Mouse (Mus musculus): ENCODE measurements around the gene Olfr73. TPM values are rescaled to one million over a fixed set of nuclear protein-coding genes. Genes with fewer than 3 reads are reported as not detected.
"Not testable (repeated sequence)": the region's sequence is repeated elsewhere in the genome, so short reads cannot be mapped to it uniquely, and the experiment has no call there.

The Olfr73 gene
- polyA plus RNA-seq (2015; fragmentation: Nextera tagmentation; extraction: Ambion mirVana) = 0.05 TPM in 1 of 2 replicates, not detected in the other

DNA sequence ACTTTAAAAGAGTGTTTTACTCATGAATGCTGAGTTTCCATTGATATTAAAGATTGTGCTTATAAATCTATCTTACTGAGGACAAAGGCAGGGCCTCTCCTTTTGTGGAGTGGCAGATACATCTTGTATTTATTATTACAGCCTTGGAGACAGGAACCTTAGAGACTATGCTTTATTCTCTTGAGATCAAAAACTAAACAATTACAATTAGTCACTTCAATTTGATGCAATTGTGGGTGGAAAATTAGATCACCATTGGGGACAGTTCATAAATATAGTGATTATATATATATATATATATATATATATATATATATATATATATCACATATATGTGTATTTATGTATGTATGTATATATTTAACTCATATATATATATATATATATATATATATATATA lies at the start of gene Olfr73:
Gene Olfr73 (minus strand): TSS at position 101 of the 400 bp plus-strand sequence.
- Histone ChIP-seq H3K4me3 (no peak within 1 kb of the TSS), H3K27me3 (no peaks in the 10 kb centered on the region), H3K4me2 (no peak within 1 kb of the TSS), H3K9ac (no peak within 1 kb of the TSS), H3K27ac (no peak within 1 kb of the TSS), H3K9me3 (no peaks in the 10 kb centered on the region), H3K36me3 (no peaks in the 10 kb centered on the region), H3K4me1 (no peaks in the 10 kb centered on the region)
- no peak for ATAC-seq (ENCODE audit: insufficient number of reproducible peaks, low FRiP score, low TSS enrichment, low read depth)

DNA sequence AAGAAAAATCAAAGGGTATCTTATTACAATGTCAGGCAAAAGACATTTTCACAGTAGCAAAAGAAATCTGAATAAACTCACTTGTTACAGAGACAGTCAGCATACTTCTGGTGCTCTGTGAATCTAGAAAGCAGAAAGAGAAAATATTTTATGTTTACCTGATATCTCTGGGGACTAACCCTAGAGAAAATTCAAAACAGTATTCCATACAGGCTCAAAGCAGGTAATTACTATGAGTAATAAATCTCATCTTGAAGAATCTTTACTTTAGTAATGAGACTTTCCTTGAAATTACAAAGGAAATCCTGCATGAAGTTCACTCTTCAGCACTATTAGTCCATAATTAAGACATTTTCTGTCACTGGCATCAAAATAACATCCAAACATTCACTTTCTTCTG lies 34.2 kb upstream of the Olfr73 start, which contains the start of gene Olfr1163:
Gene Olfr1163 (minus strand): TSS at position 101 of the 400 bp plus-strand sequence.
- Histone ChIP-seq H3K36me3 (no peaks in the 10 kb centered on the region), H3K4me1 (no peaks in the 10 kb centered on the region), H3K9me3 (no peaks in the 10 kb centered on the region), H3K4me2 (no peak within 1 kb of the TSS), H3K4me3 (no peak within 1 kb of the TSS), H3K27me3 (no peaks in the 10 kb centered on the region), H3K9ac (no peak within 1 kb of the TSS), H3K27ac (no peak within 1 kb of the TSS)
- ATAC-seq (ENCODE audit: insufficient number of reproducible peaks, low FRiP score, low TSS enrichment, low read depth) = no peak

DNA sequence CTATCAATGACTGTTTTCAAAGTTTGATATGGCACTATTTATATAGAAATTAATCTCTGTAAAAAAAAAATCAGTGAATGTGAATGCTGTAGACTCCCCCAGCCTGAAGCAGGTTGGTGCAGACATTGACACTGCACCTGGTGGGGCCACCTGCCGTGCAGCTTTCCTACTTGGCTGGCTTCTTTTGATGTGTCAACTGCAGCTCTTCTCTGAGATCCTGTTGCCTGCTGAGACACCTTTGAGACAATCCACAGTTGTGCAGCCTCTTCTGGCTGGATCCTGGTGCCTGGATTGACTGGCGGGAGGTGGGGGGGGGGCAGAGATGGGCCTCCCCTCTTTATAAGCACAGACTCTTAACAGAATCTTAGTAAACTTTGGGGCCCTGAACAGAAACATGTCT lies 26.1 kb upstream of the Olfr73 start:
- 86% methylated on average over 2 of the region's 2 CpGs for WGBS
- H3K9me3 ChIP-seq = no peaks in the 10 kb centered on the region

GRCm38 (mm10) chr2:88051029-88051428 lies 13.5 kb upstream of the Olfr73 start, which contains the start of gene Olfr1162:
TSS of gene Olfr1162 (minus strand) at chr2:88051129.
- no peaks in the 10 kb centered on the region for H3K27me3 ChIP-seq
- no peak within 1 kb of the TSS for H3K4me3 ChIP-seq
- no peaks in the 10 kb centered on the region for H3K4me1 ChIP-seq
- H3K36me3 ChIP-seq = no peaks in the 10 kb centered on the region
- no peak for ATAC-seq (ENCODE audit: insufficient number of reproducible peaks, low FRiP score, low TSS enrichment, low read depth)
- no peak within 1 kb of the TSS for H3K27ac ChIP-seq
- H3K9me3 ChIP-seq = no peaks in the 10 kb centered on the region
- no peak within 1 kb of the TSS for H3K4me2 ChIP-seq
- WGBS = 74% methylated on average over 1 of the region's 1 CpGs
- no peak within 1 kb of the TSS for H3K9ac ChIP-seq

More for the DNA sequence above, 26.1 kb upstream of the Olfr73 start:
- Histone ChIP-seq H3K4me2 (no peak overlapping the region), H3K4me3 (no peak overlapping the region), H3K9ac (no peak overlapping the region), H3K27me3 (no peaks in the 10 kb centered on the region), H3K4me1 (no peaks in the 10 kb centered on the region), H3K27ac (no peak overlapping the region), H3K36me3 (no peaks in the 10 kb centered on the region)
- ATAC-seq (ENCODE audit: insufficient number of reproducible peaks, low FRiP score, low TSS enrichment, low read depth) = no peak

DNA sequence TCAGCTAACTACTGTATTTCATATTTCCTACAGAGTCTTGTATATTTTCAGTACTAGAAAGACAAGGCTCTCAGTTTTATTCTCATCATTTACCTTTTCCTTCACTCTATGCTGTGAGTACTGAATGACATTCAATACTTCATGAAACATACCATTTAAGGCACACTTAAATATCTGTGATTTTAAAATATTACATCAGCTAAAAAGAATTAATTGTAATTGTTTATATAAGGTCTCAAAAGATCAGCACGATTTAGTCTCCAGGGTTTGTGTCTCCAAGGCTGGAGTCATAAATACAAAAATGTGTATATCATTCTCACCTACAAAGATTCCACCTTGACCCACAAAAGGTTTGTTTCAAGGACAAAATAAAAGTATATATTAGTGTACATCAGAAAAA lies 15.0 kb downstream of the Olfr73 start, which contains the start of gene Olfr1161:
Gene Olfr1161 (plus strand): TSS at position 301 of the 400 bp plus-strand sequence.
- WGBS = 70% methylated on average over 1 of the region's 1 CpGs
- H3K27ac ChIP-seq = not testable (repeated sequence)

GRCm38 (mm10) chr2:88007515-88008318 lies 29.8 kb downstream of the Olfr73 start, which contains the start of gene Olfr1160:
TSS of gene Olfr1160 (minus strand) at chr2:88008268.
- no peaks in the 10 kb centered on the region for H3K9me3 ChIP-seq
- no peak within 1 kb of the TSS for H3K9ac ChIP-seq
- no peaks in the 10 kb centered on the region for H3K36me3 ChIP-seq
- no peak within 1 kb of the TSS for H3K27ac ChIP-seq
- no peaks in the 10 kb centered on the region for H3K4me1 ChIP-seq
- no peak for ATAC-seq (ENCODE audit: insufficient number of reproducible peaks, low FRiP score, low TSS enrichment, low read depth)
- no peak within 1 kb of the TSS for H3K4me2 ChIP-seq
- no peaks in the 10 kb centered on the region for H3K27me3 ChIP-seq
- no peak within 1 kb of the TSS for H3K4me3 ChIP-seq

More for the DNA sequence above, 15.0 kb downstream of the Olfr73 start, which contains the start of gene Olfr1161:
- H3K9me3 ChIP-seq; H3K27me3 ChIP-seq; H3K4me2 ChIP-seq; H3K4me3 ChIP-seq; H3K9ac ChIP-seq; H3K36me3 ChIP-seq; ATAC-seq (ENCODE audit: insufficient number of reproducible peaks, low FRiP score, low TSS enrichment, low read depth); H3K4me1 ChIP-seq: not testable (repeated sequence)

DNA sequence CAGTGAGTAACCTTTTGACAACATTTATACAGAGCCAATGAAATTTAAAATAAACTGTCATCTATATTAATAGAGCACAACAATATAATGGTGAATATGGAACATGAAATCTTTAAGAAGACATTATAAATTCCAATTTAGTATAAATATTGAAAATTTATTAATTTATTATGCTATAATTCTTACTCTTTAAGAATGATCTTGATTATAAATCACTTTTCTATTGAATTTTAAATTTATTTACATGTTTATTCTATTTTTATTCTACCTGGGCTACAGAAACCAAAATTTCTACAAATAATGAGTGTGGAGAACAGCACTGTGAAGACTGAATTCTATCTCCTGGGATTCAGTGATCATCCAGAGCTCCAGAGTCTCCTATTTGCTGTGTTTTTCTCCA lies 47.7 kb downstream of the Olfr73 start, which contains the start of gene Olfr1158:
Gene Olfr1158 (plus strand): TSS at position 301 of the 400 bp plus-strand sequence.
- ATAC-seq (ENCODE audit: insufficient number of reproducible peaks, low FRiP score, low TSS enrichment, low read depth) = no peak
- Histone ChIP-seq H3K36me3 (no peaks in the 10 kb centered on the region), H3K9me3 (no peaks in the 10 kb centered on the region), H3K27ac (no peak within 1 kb of the TSS), H3K9ac (no peak within 1 kb of the TSS), H3K27me3 (no peaks in the 10 kb centered on the region), H3K4me1 (no peaks in the 10 kb centered on the region), H3K4me2 (no peak within 1 kb of the TSS), H3K4me3 (no peak within 1 kb of the TSS)

Other genes starting within 250 kb of the Olfr73 start
- not detected in 2 replicates for gene Olfr1143, start 237.1 kb downstream of the Olfr73 start, polyA plus RNA-seq (2015; fragmentation: Nextera tagmentation; extraction: Ambion mirVana)
- not detected in 2 replicates for gene Olfr1145, start 227.9 kb downstream of the Olfr73 start, polyA plus RNA-seq (2015; fragmentation: Nextera tagmentation; extraction: Ambion mirVana)
- not detected in 2 replicates for gene Olfr1148, start 207.2 kb downstream of the Olfr73 start, polyA plus RNA-seq (2015; fragmentation: Nextera tagmentation; extraction: Ambion mirVana)
- not detected in 2 replicates for gene Olfr1150-ps1, start 193.7 kb downstream of the Olfr73 start, polyA plus RNA-seq (2015; fragmentation: Nextera tagmentation; extraction: Ambion mirVana)
- gene Olfr1151, start 181.8 kb downstream of the Olfr73 start, polyA plus RNA-seq (2015; fragmentation: Nextera tagmentation; extraction: Ambion mirVana) = not detected in 2 replicates
- not detected in 2 replicates for gene Olfr1152, start 171.2 kb downstream of the Olfr73 start, polyA plus RNA-seq (2015; fragmentation: Nextera tagmentation; extraction: Ambion mirVana)
- gene Olfr1153, start 142.7 kb downstream of the Olfr73 start, polyA plus RNA-seq (2015; fragmentation: Nextera tagmentation; extraction: Ambion mirVana) = not detected in 2 replicates
- gene Olfr1154, start 132.5 kb downstream of the Olfr73 start, polyA plus RNA-seq (2015; fragmentation: Nextera tagmentation; extraction: Ambion mirVana) = not detected in 2 replicates
- not detected in 2 replicates for gene Olfr1155, start 92.6 kb downstream of the Olfr73 start, polyA plus RNA-seq (2015; fragmentation: Nextera tagmentation; extraction: Ambion mirVana)
- not detected in 2 replicates for gene Olfr1156, start 84.6 kb downstream of the Olfr73 start, polyA plus RNA-seq (2015; fragmentation: Nextera tagmentation; extraction: Ambion mirVana)
- not detected in 2 replicates for gene Olfr1157, start 69.4 kb downstream of the Olfr73 start, polyA plus RNA-seq (2015; fragmentation: Nextera tagmentation; extraction: Ambion mirVana)
- not detected in 2 replicates for gene Olfr74, start 63.0 kb downstream of the Olfr73 start, polyA plus RNA-seq (2015; fragmentation: Nextera tagmentation; extraction: Ambion mirVana)
- not detected in 2 replicates for gene Olfr1158, start 47.6 kb downstream of the Olfr73 start, polyA plus RNA-seq (2015; fragmentation: Nextera tagmentation; extraction: Ambion mirVana)
- gene Olfr1160, start 29.4 kb downstream of the Olfr73 start, polyA plus RNA-seq (2015; fragmentation: Nextera tagmentation; extraction: Ambion mirVana) = not detected in 2 replicates
- gene Olfr1161, start 14.9 kb downstream of the Olfr73 start, polyA plus RNA-seq (2015; fragmentation: Nextera tagmentation; extraction: Ambion mirVana) = not detected in 2 replicates
- not detected in 2 replicates for gene Olfr1162, start 13.4 kb upstream of the Olfr73 start, polyA plus RNA-seq (2015; fragmentation: Nextera tagmentation; extraction: Ambion mirVana)
- gene Olfr1163, start 34.1 kb upstream of the Olfr73 start, polyA plus RNA-seq (2015; fragmentation: Nextera tagmentation; extraction: Ambion mirVana) = not detected in 2 replicates
- gene Olfr1164, start 56.3 kb upstream of the Olfr73 start, polyA plus RNA-seq (2015; fragmentation: Nextera tagmentation; extraction: Ambion mirVana) = not detected in 2 replicates
- not detected in 2 replicates for gene Olfr1166, start 90.6 kb upstream of the Olfr73 start, polyA plus RNA-seq (2015; fragmentation: Nextera tagmentation; extraction: Ambion mirVana)
- gene Olfr1167, start 117.5 kb upstream of the Olfr73 start, polyA plus RNA-seq (2015; fragmentation: Nextera tagmentation; extraction: Ambion mirVana) = not detected in 2 replicates
- not detected in 2 replicates for gene Olfr1168, start 144.2 kb upstream of the Olfr73 start, polyA plus RNA-seq (2015; fragmentation: Nextera tagmentation; extraction: Ambion mirVana)
- gene Olfr1170, start 190.6 kb upstream of the Olfr73 start, polyA plus RNA-seq (2015; fragmentation: Nextera tagmentation; extraction: Ambion mirVana) = not detected in 2 replicates
- not detected in 2 replicates for gene Olfr1173, start 242.2 kb upstream of the Olfr73 start, polyA plus RNA-seq (2015; fragmentation: Nextera tagmentation; extraction: Ambion mirVana)

All from limb, embryonic 15.5 days (tissue).